Mouse (Mus musculus) spleen, adult 2 months (tissue): ENCODE data around the gene Baz1a.

Experiments
- CTCF ChIP-seq: fragments of 200-500 bp; IDR thresholded peaks from 2 replicates; pipeline ENCODE4 v1.5.1; 2011; ENCODE audit warnings: mild to moderate bottlenecking, inconsistent platforms; ENCODE audit not compliant: insufficient read depth, insufficient read length, insufficient replicate concordance; ENCODE audit errors: extremely low read depth
- POLR2A ChIP-seq: fragments of 200-500 bp; IDR thresholded peaks from 2 replicates; pipeline ENCODE4 v1.6.1; 2011; ENCODE audit warnings: low read depth, low read length, inconsistent platforms

DNA sequence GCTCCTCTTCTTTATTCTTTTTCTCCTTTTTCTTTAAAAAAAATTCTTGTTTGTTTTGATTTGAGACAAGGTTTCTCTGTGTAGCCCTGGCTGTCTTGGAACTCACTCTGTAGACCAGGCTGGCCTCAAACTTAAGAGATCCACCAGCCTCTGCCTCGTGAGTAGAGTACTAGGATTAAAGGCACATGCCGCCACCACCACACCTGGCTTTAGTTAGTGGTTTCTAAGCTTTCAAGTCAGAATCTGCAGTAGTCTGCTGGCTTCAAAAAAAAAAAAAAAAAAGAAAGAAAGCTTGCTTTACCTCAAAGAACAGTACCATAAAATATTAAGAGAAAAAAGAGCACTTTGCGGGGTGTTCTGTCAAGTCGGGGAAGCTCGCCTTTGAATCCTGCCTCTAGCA lies 1.3 kb upstream of the Baz1a start:
- TF ChIP-seq CTCF (no peak), POLR2A (no peak)
